Mouse (Mus musculus) monocyte, adult 5-6 weeks (primary cell): ENCODE data around the gene Crk. TPM values are rescaled to one million over a fixed set of nuclear protein-coding genes. Genes with fewer than 3 reads are reported as not detected.
A peak's percentile ranks its signal among the peaks of the same experiment; 100 is the strongest.

ENCODE experiments used
- ATAC-seq: fragments of 153-309, 156-312 bp; replicated peaks from 2 replicates; pipeline ENCODE4 v1.8.0; 2017; ENCODE audit warnings: mild to moderate bottlenecking; ENCODE audit not compliant: low TSS enrichment, insufficient number of reproducible peaks, severe bottlenecking, poor library complexity, low FRiP score
- total RNA-seq: library from RNA; stranded (forward); fragments of 200-1000, 200-491, 200-594 nt; gene quantifications from 3 replicates; pipeline ENCODE4 v1.2.3, GENCODE M21; 2017

Crk gene
- total RNA-seq, 1 experiment from 2014 or later, result 126 TPM

- peak; percentile 76 for ATAC-seq
Measured at GRCm38 (mm10) chr11:75732434-75733226, 53.6 kb downstream of the Crk start, which contains the start of gene Ywhae. TSS of gene Ywhae (plus strand) at chr11:75732869.

- ATAC-seq, result peak; percentile 56
Measured at GRCm38 (mm10) chr11:75733227-75733940, 54.3 kb downstream of the Crk start.

- ATAC-seq, result no peak
Measured at GRCm38 (mm10) chr11:75735462-75736252, 56.6 kb downstream of the Crk start.

GRCm38 (mm10) chr11:75736978-75737377 lies 57.9 kb downstream of the Crk start:
- ATAC-seq, result no peak

- 0 out of 2 replicates have a peak, but pooled peaks have one; percentile 9 for ATAC-seq
Measured at GRCm38 (mm10) chr11:75737806-75738476, 58.9 kb downstream of the Crk start.

GRCm38 (mm10) chr11:75738477-75738821 lies 59.4 kb downstream of the Crk start:
- no peak for ATAC-seq

- no peak for ATAC-seq
Measured at GRCm38 (mm10) chr11:75740204-75740603, 61.1 kb downstream of the Crk start.

GRCm38 (mm10) chr11:75741615-75742014 lies 62.6 kb downstream of the Crk start:
- ATAC-seq, result no peak

- no peak for ATAC-seq
Measured at GRCm38 (mm10) chr11:75744761-75745160, 65.7 kb downstream of the Crk start.

GRCm38 (mm10) chr11:75750537-75750936 lies 71.5 kb downstream of the Crk start:
- no peak for ATAC-seq

GRCm38 (mm10) chr11:75751082-75751481 lies 72.0 kb downstream of the Crk start:
- ATAC-seq, result no peak

Other genes starting within 250 kb of the Crk start
- 0.19 TPM in 1 of 3 replicates, not detected in the others for gene Serpinf2, start 239.7 kb upstream of the Crk start, total RNA-seq
- gene Wdr81, start 224.5 kb upstream of the Crk start, total RNA-seq, result 15.9 to 17.9 TPM (median 16.5 TPM) in 3 replicates
- gene Tlcd2, start 217.5 kb upstream of the Crk start, total RNA-seq, result 1.0 to 8.1 TPM (median 1.3 TPM) in 3 replicates
- 65.5 to 114 TPM (median 72.0 TPM) in 3 replicates for gene Prpf8, start 192.4 kb upstream of the Crk start, total RNA-seq
- 3.7 to 7.0 TPM (median 4.9 TPM) in 3 replicates for gene Rilp, start 169.2 kb upstream of the Crk start, total RNA-seq
- 1.6 TPM in 2 of 3 replicates, not detected in the other for gene Scarf1, start 165.7 kb upstream of the Crk start, total RNA-seq
- gene Slc43a2, start 147.6 kb upstream of the Crk start, total RNA-seq, result 33.3 to 44.2 TPM (median 36.6 TPM) in 3 replicates
- 113 to 174 TPM (median 147 TPM) in 3 replicates for gene Pitpna, start 91.2 kb upstream of the Crk start, total RNA-seq
- gene Inpp5k, start 48.3 kb upstream of the Crk start, total RNA-seq, result 68.4 to 82.5 TPM (median 80.2 TPM) in 3 replicates
- 93.0 to 115 TPM (median 97.0 TPM) in 3 replicates for gene Myo1c, start 28.8 kb upstream of the Crk start, total RNA-seq
- gene Ywhae, start 53.6 kb downstream of the Crk start, total RNA-seq, result 136 to 226 TPM (median 205 TPM) in 3 replicates
- not detected in 3 replicates for gene Doc2b, start 116.8 kb downstream of the Crk start, total RNA-seq